Mouse (Mus musculus): Measurements from ENCODE around the gene Ntn3.

DNA sequence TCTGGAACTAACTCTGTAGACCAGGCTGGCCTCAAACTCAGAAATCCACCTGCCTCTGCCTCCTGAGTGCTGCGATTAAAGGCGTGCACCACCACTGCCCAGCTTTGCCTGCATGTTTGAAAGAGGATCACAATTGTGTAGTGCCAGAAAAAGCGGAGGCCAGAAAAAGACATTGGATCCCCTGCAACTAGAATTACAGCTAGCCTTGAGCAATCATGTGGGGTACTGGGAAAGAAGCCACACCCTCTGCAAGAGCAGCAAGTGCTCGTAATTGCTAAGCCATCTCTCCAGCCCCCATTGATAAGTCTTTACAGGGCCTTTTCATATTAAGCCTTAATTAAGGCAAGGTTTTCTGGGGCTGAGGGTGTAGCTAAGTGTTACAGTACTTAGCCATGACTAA, 17.9 kb downstream of the Ntn3 start:
- no peak for TF ChIP-seq CTCF (IDR thresholded peaks at IDR 0.05; ENCODE audit: borderline replicate concordance, insufficient read depth, low read depth, low read length)
- no peak for TF ChIP-seq POLR2A (IDR thresholded peaks at IDR 0.05; ENCODE audit: borderline replicate concordance, insufficient read depth, low read length)

All from cerebellum, adult 2 months (tissue).